Mouse (Mus musculus): ENCODE data around the gene Dhfr. TPM values are rescaled to one million over a fixed set of nuclear protein-coding genes. Genes with fewer than 3 reads are reported as not detected.

The Dhfr gene
- polyA plus RNA-seq, 1 experiment from 2014 or later, result 4.2 TPM

- Histone ChIP-seq H3K4me3 (replicated peaks) (no peak overlapping the region), H3K36me3 (no peaks in the 10 kb centered on the region), H3K4me1 (no peaks in the 10 kb centered on the region), H3K9me3 (replicated peaks) (no peaks in the 10 kb centered on the region), H3K4me2 (no peak overlapping the region), H3K9ac (replicated peaks) (no peak overlapping the region), H3K27ac (replicated peaks) (no peak overlapping the region), H3K27me3 (replicated peaks) (no peaks in the 10 kb centered on the region)
- 89% methylated on average over 12 of the region's 12 CpGs for WGBS
- no peak for ATAC-seq (ENCODE audit: low FRiP score)
Observed at GRCm38 (mm10) chr13:92393047-92393661, 38.6 kb downstream of the Dhfr start.

- 63% methylated on average over 11 of the region's 11 CpGs for WGBS
- no peak overlapping the region for H3K4me3 ChIP-seq (replicated peaks)
Observed at GRCm38 (mm10) chr13:92398491-92399384, 44.2 kb downstream of the Dhfr start.

GRCm38 (mm10) chr13:92402063-92402462 lies 47.5 kb downstream of the Dhfr start:
- no peaks in the 10 kb centered on the region for H3K4me1 ChIP-seq
- H3K9me3 ChIP-seq (replicated peaks), result no peaks in the 10 kb centered on the region
- H3K4me2 ChIP-seq, result no peak overlapping the region
- 64% methylated on average over 2 of the region's 2 CpGs for WGBS
- H3K27me3 ChIP-seq (replicated peaks), result no peaks in the 10 kb centered on the region
- H3K36me3 ChIP-seq, result no peaks in the 10 kb centered on the region
- no peak overlapping the region for H3K27ac ChIP-seq (replicated peaks)
- no peak for ATAC-seq (ENCODE audit: low FRiP score)
- no peak overlapping the region for H3K9ac ChIP-seq (replicated peaks)
- no peak overlapping the region for H3K4me3 ChIP-seq (replicated peaks)

More at GRCm38 (mm10) chr13:92398491-92399384, 44.2 kb downstream of the Dhfr start:
- H3K36me3 ChIP-seq, result no peaks in the 10 kb centered on the region
- H3K4me1 ChIP-seq, result no peaks in the 10 kb centered on the region
- H3K9ac ChIP-seq (replicated peaks), result no peak overlapping the region
- H3K9me3 ChIP-seq (replicated peaks), result no peaks in the 10 kb centered on the region
- H3K27ac ChIP-seq (replicated peaks), result peak overlapping the region; percentile 46
- H3K4me2 ChIP-seq, result no peak overlapping the region
- ATAC-seq (ENCODE audit: low FRiP score), result peak; percentile 85
- H3K27me3 ChIP-seq (replicated peaks), result no peaks in the 10 kb centered on the region

GRCm38 (mm10) chr13:92403496-92403895 lies 49.0 kb downstream of the Dhfr start:
- H3K27ac ChIP-seq (replicated peaks), result no peak overlapping the region
- no peaks in the 10 kb centered on the region for H3K9me3 ChIP-seq (replicated peaks)
- no peaks in the 10 kb centered on the region for H3K27me3 ChIP-seq (replicated peaks)
- H3K4me3 ChIP-seq (replicated peaks), result no peak overlapping the region
- H3K4me2 ChIP-seq, result no peak overlapping the region
- no peak for ATAC-seq (ENCODE audit: low FRiP score)
- H3K9ac ChIP-seq (replicated peaks), result no peak overlapping the region
- H3K4me1 ChIP-seq, result no peaks in the 10 kb centered on the region
- no peaks in the 10 kb centered on the region for H3K36me3 ChIP-seq
- 84% methylated on average over 3 of the region's 3 CpGs for WGBS

GRCm38 (mm10) chr13:92410486-92410885 lies 56.0 kb downstream of the Dhfr start:
- Histone ChIP-seq H3K27me3 (replicated peaks) (no peaks in the 10 kb centered on the region), H3K27ac (replicated peaks) (no peak overlapping the region), H3K9ac (replicated peaks) (no peak overlapping the region), H3K9me3 (replicated peaks) (no peaks in the 10 kb centered on the region), H3K4me3 (replicated peaks) (no peak overlapping the region), H3K36me3 (no peaks in the 10 kb centered on the region), H3K4me1 (no peaks in the 10 kb centered on the region), H3K4me2 (no peak overlapping the region)
- 55% methylated on average over 2 of the region's 2 CpGs for WGBS
- ATAC-seq (ENCODE audit: low FRiP score), result no peak

- Histone ChIP-seq H3K27me3 (replicated peaks) (peaks cover 11% of the 10 kb centered on the region), H3K4me3 (replicated peaks) (no peak overlapping the region), H3K9ac (replicated peaks) (no peak overlapping the region), H3K36me3 (no peaks in the 10 kb centered on the region), H3K9me3 (replicated peaks) (no peaks in the 10 kb centered on the region), H3K4me1 (no peaks in the 10 kb centered on the region), H3K4me2 (no peak overlapping the region), H3K27ac (replicated peaks) (no peak overlapping the region)
- WGBS, result 87% methylated on average over 11 of the region's 11 CpGs
- ATAC-seq (ENCODE audit: low FRiP score), result no peak
Observed at GRCm38 (mm10) chr13:92419630-92420029, 65.1 kb downstream of the Dhfr start.

GRCm38 (mm10) chr13:92423711-92424110 lies 69.2 kb downstream of the Dhfr start:
- H3K4me3 ChIP-seq (replicated peaks), result no peak overlapping the region
- peaks cover 35% of the 10 kb centered on the region for H3K27me3 ChIP-seq (replicated peaks)
- no peak overlapping the region for H3K9ac ChIP-seq (replicated peaks)
- WGBS, result 58% methylated on average over 3 of the region's 3 CpGs
- H3K36me3 ChIP-seq, result no peaks in the 10 kb centered on the region
- no peak for ATAC-seq (ENCODE audit: low FRiP score)
- no peaks in the 10 kb centered on the region for H3K9me3 ChIP-seq (replicated peaks)
- no peak overlapping the region for H3K4me2 ChIP-seq
- peaks cover 24% of the 10 kb centered on the region for H3K4me1 ChIP-seq
- no peak overlapping the region for H3K27ac ChIP-seq (replicated peaks)

GRCm38 (mm10) chr13:92425758-92426264 lies 71.3 kb downstream of the Dhfr start, which contains the start of gene Ankrd34b:
Ankrd34b (plus strand) TSS chr13:92425896.
- peak within 1 kb of the TSS; percentile 69 for H3K4me3 ChIP-seq (replicated peaks)
- ATAC-seq (ENCODE audit: low FRiP score), result peak; percentile 92
- WGBS, result under 1% methylated on average over 54 of the region's 54 CpGs
- no peaks in the 10 kb centered on the region for H3K9me3 ChIP-seq (replicated peaks)
- H3K36me3 ChIP-seq, result no peaks in the 10 kb centered on the region
- H3K9ac ChIP-seq (replicated peaks), result peak within 1 kb of the TSS; percentile 68
- peaks cover 40% of the 10 kb centered on the region for H3K27me3 ChIP-seq (replicated peaks)
- peaks cover 24% of the 10 kb centered on the region for H3K4me1 ChIP-seq
- peak within 1 kb of the TSS; percentile 88 for H3K4me2 ChIP-seq
- peak within 1 kb of the TSS; percentile 61 for H3K27ac ChIP-seq (replicated peaks)

- Histone ChIP-seq H3K4me3 (replicated peaks) (peak overlapping the region; percentile 69), H3K27me3 (replicated peaks) (peaks cover 40% of the 10 kb centered on the region), H3K4me1 (peaks cover 24% of the 10 kb centered on the region), H3K9me3 (replicated peaks) (no peaks in the 10 kb centered on the region), H3K36me3 (no peaks in the 10 kb centered on the region), H3K9ac (replicated peaks) (peak overlapping the region; percentile 68), H3K4me2 (peak overlapping the region; percentile 88), H3K27ac (replicated peaks) (peak overlapping the region; percentile 61)
- WGBS, result under 1% methylated on average over 87 of the region's 92 CpGs
- peak; percentile 71 for ATAC-seq (ENCODE audit: low FRiP score)
Observed at GRCm38 (mm10) chr13:92426294-92427051, 71.9 kb downstream of the Dhfr start.

- Histone ChIP-seq H3K4me3 (replicated peaks) (peak overlapping the region; percentile 69), H3K9ac (replicated peaks) (peak overlapping the region; percentile 68), H3K4me1 (peaks cover 24% of the 10 kb centered on the region), H3K36me3 (no peaks in the 10 kb centered on the region), H3K27me3 (replicated peaks) (peaks cover 40% of the 10 kb centered on the region), H3K4me2 (peak overlapping the region; percentile 88), H3K27ac (replicated peaks) (no peak overlapping the region), H3K9me3 (replicated peaks) (no peaks in the 10 kb centered on the region)
- ATAC-seq (ENCODE audit: low FRiP score), result no peak
- 47% methylated on average over 4 of the region's 4 CpGs for WGBS
Observed at GRCm38 (mm10) chr13:92427351-92427855, 72.9 kb downstream of the Dhfr start.
